Mouse (Mus musculus): Measurements from ENCODE around the gene Mstn. TPM values are rescaled to one million over a fixed set of nuclear protein-coding genes. Genes with fewer than 3 reads are reported as not detected.
A peak's percentile ranks its signal among the peaks of the same experiment; 100 is the strongest.

The Mstn gene
- total RNA-seq (2022): 1 to 10 TPM in 1 of 4 experiments, under 1 TPM in 3; 0.55 to 1.4 (median 0.70) TPM

DNA sequence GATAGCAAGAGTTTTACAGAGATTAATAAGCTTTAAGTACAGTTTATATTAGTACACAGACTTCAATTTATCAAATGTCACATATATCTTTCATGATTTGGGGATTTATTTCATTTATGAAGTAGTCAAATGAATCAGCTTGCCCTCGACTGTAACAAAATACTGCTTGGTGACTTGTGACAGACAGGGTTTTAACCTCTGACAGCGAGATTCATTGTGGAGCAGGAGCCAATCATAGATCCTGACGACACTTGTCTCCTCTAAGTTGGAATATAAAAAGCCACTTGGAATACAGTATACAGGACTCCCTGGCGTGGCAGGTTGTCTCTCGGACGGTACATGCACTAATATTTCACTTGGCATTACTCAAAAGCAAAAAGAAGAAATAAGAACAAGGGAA lies at the start of gene Mstn:
Gene Mstn, plus strand, starts transcription at position 301 of the 400 bp plus-strand sequence.
- no peak for DNase-seq (ENCODE audit: low spot score in 2 of 2)

DNA sequence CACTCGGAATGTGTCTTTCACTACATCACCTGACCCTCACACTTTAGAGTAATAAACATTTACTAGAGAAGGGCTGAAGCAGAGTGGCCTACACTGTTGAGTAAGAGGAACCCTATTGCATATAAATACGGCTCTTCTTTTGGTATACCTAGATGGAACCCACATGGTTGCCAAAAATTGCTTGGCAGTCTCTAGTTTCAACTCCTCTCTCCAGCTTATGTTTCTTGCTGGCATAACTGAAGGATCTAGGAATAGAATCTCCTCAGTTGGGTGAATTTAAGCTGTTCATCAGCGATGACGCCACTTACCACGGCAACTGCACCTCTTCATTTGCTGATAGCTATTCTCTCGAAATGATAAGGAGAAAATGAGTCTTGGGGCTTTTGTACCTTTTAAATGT lies 46.7 kb upstream of the Mstn start:
- DNase-seq (ENCODE audit: low spot score in 2 of 2): no peak

DNA sequence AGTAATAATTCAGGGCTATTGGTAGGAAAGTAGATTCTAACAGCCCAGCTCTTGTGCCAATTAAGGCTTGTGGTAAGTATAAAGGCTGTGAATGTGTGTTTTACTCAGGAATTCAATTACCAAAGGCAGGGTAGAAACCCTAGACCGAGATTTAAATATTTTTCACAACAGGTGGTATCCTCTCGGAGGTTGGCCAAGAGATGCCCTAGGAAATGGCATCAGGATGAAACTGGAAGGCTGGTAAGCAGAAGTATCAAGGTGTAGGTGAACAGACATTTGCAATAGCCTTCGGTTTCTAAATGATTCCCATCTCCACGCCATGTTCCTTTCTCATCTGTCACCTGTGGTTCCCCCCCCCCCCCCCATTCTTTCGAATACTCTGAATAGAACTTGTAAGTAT lies 45.8 kb upstream of the Mstn start:
- no peak for DNase-seq (ENCODE audit: low spot score in 2 of 2)

DNA sequence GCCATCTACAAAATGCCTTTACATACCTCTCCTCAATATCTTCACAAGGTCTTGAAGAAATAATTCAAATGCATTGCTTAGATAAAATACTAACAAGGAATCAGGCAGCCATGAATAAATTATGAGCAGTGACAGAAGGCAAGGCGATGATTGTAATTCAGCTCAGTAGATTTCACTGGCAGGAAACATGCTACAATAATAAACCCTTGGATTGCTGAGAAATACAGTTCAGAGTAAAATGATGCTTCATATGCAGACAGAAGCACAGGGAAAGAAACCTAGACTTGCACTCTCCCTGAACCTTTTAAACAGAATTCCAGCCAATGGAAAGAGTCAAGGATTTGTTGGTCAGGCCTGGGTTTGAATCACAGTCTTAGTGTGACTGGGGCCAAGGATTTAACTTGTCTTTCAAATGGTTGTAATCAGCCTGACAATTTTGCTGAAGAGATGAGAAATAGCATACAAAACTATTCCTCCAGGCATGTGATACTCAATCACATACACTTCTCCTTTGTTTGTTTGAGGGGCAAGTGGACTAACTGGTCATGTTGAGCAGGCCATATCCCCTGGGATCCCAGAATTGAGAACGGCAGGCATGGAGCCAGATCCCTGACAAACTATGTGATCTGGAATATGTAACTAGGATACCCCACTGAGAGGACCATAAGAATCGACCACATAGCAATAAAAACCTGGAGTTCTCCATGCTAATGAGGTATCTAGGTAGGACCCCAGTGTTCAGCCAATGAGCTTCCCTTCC lies 42.5 kb upstream of the Mstn start:
- DNase-seq (ENCODE audit: low spot score in 2 of 2): no peak

GRCm38 (mm10) chr1:53020079-53020478 lies 41.4 kb upstream of the Mstn start, which contains the start of gene 1700019D03Rik:
1700019D03Rik (minus strand) TSS chr1:53020179.
- DNase-seq (ENCODE audit: low spot score in 2 of 2): no peak

DNA sequence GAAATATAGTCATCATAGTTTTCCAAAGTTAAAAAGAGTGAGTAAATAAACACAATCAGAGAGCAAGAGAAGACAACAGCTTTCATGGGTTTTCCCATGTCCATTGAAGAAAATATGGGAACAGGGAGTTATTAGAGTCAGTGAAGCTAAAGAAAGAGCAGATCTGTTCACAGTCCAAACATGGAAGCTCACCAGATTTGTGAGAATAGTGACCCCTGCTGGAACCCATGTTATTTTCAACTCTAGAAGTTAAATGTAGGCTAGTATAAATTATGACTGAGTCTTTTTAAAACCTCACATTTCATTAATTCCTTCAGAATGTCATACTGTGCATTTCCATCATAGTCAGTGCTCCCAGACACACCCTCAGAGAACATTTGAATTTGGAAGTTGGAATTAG lies 28.9 kb upstream of the Mstn start:
- no peak for DNase-seq (ENCODE audit: low spot score in 2 of 2)

GRCm38 (mm10) chr1:53037443-53037871 lies 24.0 kb upstream of the Mstn start:
- DNase-seq (ENCODE audit: low spot score in 2 of 2): no peak

- no peak for DNase-seq (ENCODE audit: low spot score in 2 of 2)
These were observed 11.5 kb upstream of the Mstn start for GRCm38 (mm10) chr1:53049763-53050427.

- DNase-seq (ENCODE audit: low spot score in 2 of 2): peak; percentile 34 to 75
These were observed 8.1 kb upstream of the Mstn start for GRCm38 (mm10) chr1:53053087-53054022.

DNA sequence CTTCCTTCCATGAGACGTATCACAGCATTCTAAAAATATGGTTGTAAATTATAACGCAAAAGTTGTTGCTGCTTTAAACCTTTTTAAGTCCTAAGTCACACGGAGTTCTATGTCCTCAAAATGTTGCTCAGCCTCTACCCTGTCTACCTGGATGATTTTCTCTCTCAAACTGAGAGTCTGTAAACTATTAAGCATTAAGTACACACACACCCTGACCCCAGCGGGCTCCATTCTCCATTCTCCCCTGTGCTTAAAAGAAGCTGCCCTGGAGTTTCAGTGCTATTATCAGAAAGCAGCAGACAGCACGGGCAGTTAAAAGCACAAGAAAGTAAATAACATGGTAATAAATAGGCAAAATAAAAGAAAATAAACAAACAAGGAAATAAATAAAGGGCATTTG lies 2.3 kb upstream of the Mstn start:
- no peak for DNase-seq (ENCODE audit: low spot score in 2 of 2)

- DNase-seq (ENCODE audit: low spot score in 2 of 2): no peak
These were observed 941 bp upstream of the Mstn start for GRCm38 (mm10) chr1:53060499-53060898.

DNA sequence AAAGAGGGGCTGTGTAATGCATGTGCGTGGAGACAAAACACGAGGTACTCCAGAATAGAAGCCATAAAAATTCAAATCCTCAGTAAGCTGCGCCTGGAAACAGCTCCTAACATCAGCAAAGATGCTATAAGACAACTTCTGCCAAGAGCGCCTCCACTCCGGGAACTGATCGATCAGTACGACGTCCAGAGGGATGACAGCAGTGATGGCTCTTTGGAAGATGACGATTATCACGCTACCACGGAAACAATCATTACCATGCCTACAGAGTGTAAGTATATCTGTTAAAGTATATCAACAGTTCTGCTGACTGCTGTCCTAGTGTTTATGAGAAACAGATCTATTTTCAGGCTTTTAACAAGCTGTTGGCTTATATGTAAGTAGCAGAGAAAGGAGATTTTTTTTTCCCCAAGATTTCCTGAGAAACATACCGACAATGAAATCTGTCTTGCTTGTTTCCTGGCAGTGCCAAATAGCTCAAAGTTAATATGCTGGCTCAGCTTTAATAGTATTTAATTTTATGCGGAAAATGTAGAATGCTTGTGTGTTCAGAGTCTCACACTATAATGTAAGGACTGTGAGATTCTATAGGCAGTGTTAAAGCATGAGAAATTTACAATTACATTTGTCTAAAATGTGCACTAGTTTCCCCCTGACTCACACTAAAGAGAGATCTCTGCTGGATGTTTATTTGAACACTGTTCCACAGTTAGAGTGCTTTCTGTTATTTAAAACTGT lies 600 bp downstream of the Mstn start:
- DNase-seq (ENCODE audit: low spot score in 2 of 2): peak; percentile 45 to 57

- no peak for DNase-seq (ENCODE audit: low spot score in 2 of 2)
These were observed 2.5 kb downstream of the Mstn start for GRCm38 (mm10) chr1:53063921-53064320.

DNA sequence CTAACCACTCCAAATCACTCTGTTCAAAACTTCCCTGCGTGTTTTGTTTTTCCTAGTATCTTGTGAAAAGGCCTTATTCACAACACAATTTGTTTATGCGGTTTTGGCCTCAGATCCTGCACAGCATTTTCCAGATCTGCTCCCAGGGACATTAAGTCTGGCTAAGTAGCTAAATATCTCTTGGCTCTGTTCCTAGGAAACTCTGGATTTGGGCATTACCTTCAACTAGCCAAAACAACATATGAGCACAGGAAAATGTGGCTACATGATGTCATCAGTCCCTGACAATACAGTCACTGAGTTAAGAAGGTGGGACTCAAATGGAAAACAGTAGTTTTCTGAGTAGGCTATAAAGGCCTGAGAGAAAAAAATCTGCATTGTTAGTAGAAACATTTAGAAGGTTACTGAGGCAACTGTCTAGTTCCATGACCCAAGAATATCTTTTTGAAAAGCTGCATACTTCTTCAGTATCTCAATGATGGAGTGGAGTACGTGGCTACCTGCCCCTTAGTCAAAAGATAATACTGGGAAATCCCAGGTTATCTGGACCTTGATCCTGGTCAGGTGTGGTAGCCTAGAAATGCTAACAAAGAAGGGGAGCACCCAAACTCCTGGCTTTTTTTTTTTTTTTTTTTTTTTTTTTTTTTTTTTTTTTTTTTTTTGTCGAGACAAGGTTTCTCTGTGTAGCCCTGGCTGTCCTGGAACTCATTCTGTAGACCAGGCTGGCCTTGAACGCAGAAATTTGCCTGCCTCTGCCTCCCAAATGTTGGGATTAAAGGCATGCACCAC lies 8.5 kb downstream of the Mstn start:
- DNase-seq (ENCODE audit: low spot score in 2 of 2): no peak

DNA sequence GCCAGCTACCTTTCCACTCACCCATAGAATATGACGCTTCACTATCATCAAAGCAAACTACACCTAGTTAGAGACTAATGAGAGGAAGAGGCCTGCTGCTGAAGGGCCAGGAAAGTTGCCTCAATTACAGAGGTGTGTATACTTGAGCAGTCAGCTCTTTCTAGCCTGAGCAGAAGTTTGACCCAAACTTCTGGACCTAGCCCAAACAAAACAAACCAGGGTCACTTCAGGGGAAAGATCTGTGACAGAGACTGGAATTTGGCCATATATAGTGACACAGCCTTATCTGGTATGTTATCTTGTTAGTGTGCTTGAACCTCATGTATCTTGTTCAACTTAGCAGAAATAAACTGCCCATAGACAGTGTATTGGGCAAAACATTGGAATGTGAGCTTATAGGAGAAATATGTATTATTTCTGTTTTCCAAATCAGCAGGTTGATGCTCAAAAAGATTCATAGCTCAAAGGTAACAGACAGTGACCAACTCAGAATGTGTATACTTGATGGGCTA lies 9.3 kb downstream of the Mstn start:
- DNase-seq (ENCODE audit: low spot score in 2 of 2): no peak

DNA sequence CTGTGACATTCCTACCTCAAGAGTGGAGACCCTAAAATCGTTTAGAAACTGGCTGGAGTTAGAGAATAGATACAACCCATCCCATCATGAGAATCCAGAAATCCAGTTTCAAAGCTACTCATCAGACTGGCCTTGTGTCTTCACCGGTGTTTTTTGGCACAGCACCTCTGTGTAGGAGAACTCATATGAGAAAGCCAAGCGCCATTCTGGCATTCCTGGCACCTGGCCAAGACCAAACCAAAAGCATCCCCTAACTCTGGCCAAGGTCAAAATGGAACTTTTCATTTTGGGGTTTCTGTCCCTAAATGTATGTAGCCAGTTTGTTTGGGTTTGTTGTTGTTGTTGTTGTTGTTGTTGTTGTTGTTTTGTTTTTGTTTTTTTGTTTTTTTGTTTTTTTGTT lies 15.2 kb downstream of the Mstn start:
- DNase-seq (ENCODE audit: low spot score in 2 of 2): no peak

GRCm38 (mm10) chr1:53079876-53080275 lies 18.4 kb downstream of the Mstn start:
- DNase-seq (ENCODE audit: low spot score in 2 of 2): no peak

GRCm38 (mm10) chr1:53080603-53081002 lies 19.2 kb downstream of the Mstn start:
- DNase-seq (ENCODE audit: low spot score in 2 of 2): no peak

DNA sequence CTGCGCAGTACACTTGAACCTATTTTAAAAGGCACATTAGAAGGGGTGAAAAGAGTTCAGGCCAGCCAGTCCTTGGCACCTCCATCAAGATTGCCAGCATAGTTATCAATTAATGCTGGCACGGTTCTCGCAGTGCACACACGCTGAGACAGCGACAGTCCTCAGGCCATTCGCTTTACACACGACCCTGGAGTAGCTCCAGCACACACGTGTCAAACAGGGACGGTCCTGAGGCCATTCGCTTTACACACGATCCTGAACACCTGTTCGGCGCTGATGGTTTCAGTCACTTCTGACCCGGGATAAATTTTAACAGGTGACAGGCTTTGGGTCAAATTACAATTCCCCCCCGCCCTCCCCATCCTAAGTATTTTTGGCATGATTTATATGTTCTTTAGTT lies 23.8 kb downstream of the Mstn start:
- no peak for DNase-seq (ENCODE audit: low spot score in 2 of 2)

- no peak for DNase-seq (ENCODE audit: low spot score in 2 of 2)
These were observed 24.6 kb downstream of the Mstn start for GRCm38 (mm10) chr1:53085991-53086390.

All from layer of hippocampus, adult 8-10 months (tissue).